Mouse (Mus musculus) liver, embryonic 14.5 days (tissue): ENCODE measurements at regions not wholly inside any gene's neighbourhood (a gene's known extent, or its start where the extent isn't known, plus 50 kb on each side); places are given as distances from the start of the nearest gene placed in this dataset.

ENCODE experiments used
- CTCF ChIP-seq: IDR thresholded peaks from 2 replicates; pipeline ENCODE4 v1.5.1; 2016; ENCODE audit warnings: antibody characterized with exemption, low read depth, control low read depth
- EP300 ChIP-seq: IDR thresholded peaks from 2 replicates; pipeline ENCODE4 v1.6.1; 2016; ENCODE audit warnings: antibody characterized with exemption, low read depth

DNA sequence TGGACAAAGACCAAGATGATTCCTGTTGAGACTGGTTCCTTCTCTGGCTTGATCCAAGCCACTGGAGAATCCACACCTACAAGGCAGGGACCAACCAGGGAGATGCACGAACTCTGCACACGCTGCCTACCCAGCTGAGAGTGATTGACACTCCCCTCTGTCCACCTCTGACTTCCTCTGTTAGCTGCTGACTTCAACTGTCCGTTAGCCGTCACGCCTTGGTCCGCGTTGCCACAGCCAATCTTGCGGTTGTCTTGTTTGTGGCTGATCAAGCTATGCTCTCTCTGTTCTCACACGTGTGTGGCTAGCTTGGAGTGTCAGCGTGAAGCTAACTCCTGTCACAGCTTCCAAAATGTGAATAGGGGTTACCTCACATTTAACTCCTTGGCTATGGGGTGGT lies 186.3 kb upstream of the Rpl38 start:
- TF ChIP-seq CTCF (no peak), EP300 (no peak)
